Mouse (Mus musculus) ES-E14 (cell line): ENCODE data around the gene Rassf2. TPM values are rescaled to one million over a fixed set of nuclear protein-coding genes. Genes with fewer than 3 reads are reported as not detected.

Experiments
- DNase-seq: peaks from one replicate; pipeline ENCODE4 v3.0.0-alpha.2; 2013; ENCODE audit warnings: low read depth, low spot score
- H3K27ac ChIP-seq: 2 replicates; pipeline ENCODE4 v1.5.1; 2012; ENCODE audit warnings: low read depth, mild to moderate bottlenecking, low read length, moderate library complexity, mixed read lengths; ENCODE audit not compliant: poor library complexity, insufficient read depth, severe bottlenecking
- H3K36me3 ChIP-seq: 2 replicates; pipeline ENCODE4 v1.6.1; 2012; ENCODE audit warnings: mild to moderate bottlenecking, low read length, moderate library complexity, mixed read lengths; ENCODE audit not compliant: control insufficient read depth, poor library complexity, insufficient read depth, severe bottlenecking
- H3K4me1 ChIP-seq, 2 experiments: fragments of 150-350 bp in 1 of 2; sonication (generic) in 1 of 2; 2 replicates each; pipeline ENCODE4 v1.6.1; 2012; ENCODE audit warnings: low read length in 2 of 2, mild to moderate bottlenecking in 1 of 2, mixed read lengths in 1 of 2; ENCODE audit not compliant: control insufficient read depth in 2 of 2, insufficient read depth in 2 of 2, poor library complexity in 1 of 2
- H3K4me3 ChIP-seq, 2 experiments: fragments of 150-350 bp in 1 of 2; sonication (generic) in 1 of 2; 2 replicates each; pipeline ENCODE4 v1.5.1; 2012; ENCODE audit warnings: low read length in 2 of 2, low read depth in 1 of 2, mild to moderate bottlenecking in 1 of 2, mixed read lengths in 1 of 2; ENCODE audit not compliant: insufficient read depth in 1 of 2, poor library complexity in 1 of 2, severe bottlenecking in 1 of 2
- H3K9ac ChIP-seq: 2 replicates; pipeline ENCODE4 v1.6.1; 2012; ENCODE audit warnings: low read depth, mild to moderate bottlenecking, low read length, mixed read lengths; ENCODE audit not compliant: poor library complexity, insufficient read depth, severe bottlenecking
- H3K9me3 ChIP-seq: fragments of 150-350 bp; sonication (generic); 2 replicates; pipeline ENCODE4 v1.6.1; 2012; ENCODE audit warnings: low read depth, mild to moderate bottlenecking, low read length; ENCODE audit not compliant: control insufficient read depth, insufficient read depth
- CHD2 ChIP-seq: IDR thresholded peaks from 2 replicates; pipeline ENCODE4 v1.6.1; 2014; ENCODE audit warnings: mild to moderate bottlenecking, low read depth, low read length, inconsistent platforms
- HCFC1 ChIP-seq: IDR thresholded peaks from 2 replicates; pipeline ENCODE4 v1.6.1; 2012; ENCODE audit warnings: low read length, inconsistent platforms, borderline replicate concordance; ENCODE audit not compliant: insufficient read depth
- MAFK ChIP-seq: IDR thresholded peaks from 2 replicates; pipeline ENCODE4 v1.6.1; 2014; ENCODE audit warnings: mild to moderate bottlenecking, low read depth, low read length, inconsistent platforms; ENCODE audit not compliant: insufficient read depth
- ZC3H11A ChIP-seq: IDR thresholded peaks from 2 replicates; pipeline ENCODE4 v1.6.1; 2012; ENCODE audit warnings: low read depth, mild to moderate bottlenecking, inconsistent platforms, low read length, borderline replicate concordance
- ZNF384 ChIP-seq: IDR thresholded peaks from 2 replicates; pipeline ENCODE4 v1.6.1; 2012; ENCODE audit warnings: low read depth, low read length, inconsistent platforms
- in situ Hi-C, 2 experiments: fragments of 600-800 bp; cut with MboI; formaldehyde crosslinking; loops; one replicate each; pipeline ENCODE4 v1.15.1; 2025; ENCODE audit warnings: low sequenced_read_pairs in 2 of 2, inconsistent platforms in 1 of 2; ENCODE audit not compliant: unreplicated experiment in 2 of 2
- total RNA-seq: library from RNA; depleted of rRNA; stranded (reverse); fragments of 300-350 nt; gene quantifications from 2 replicates; pipeline ENCODE4 v1.2.3, GENCODE M21; 2012

The Rassf2 gene
- total RNA-seq, 1 experiment, result 2.2 TPM

- no peak for TF ChIP-seq ZNF384
- no peak for TF ChIP-seq ZC3H11A
- no peak for TF ChIP-seq CHD2
- TF ChIP-seq MAFK, result no peak
- no peak for TF ChIP-seq HCFC1
- H3K27ac ChIP-seq, result no peak overlapping the region
- H3K36me3 ChIP-seq, result no peaks in the 10 kb centered on the region
- in situ Hi-C loops, result no loop called here
- no peak for DNase-seq
- no peaks in the 10 kb centered on the region for H3K9me3 ChIP-seq
- H3K4me1 ChIP-seq, result peaks cover 0 to 2% of the 10 kb centered on the region in 2 experiments; a peak in 1 of 4 replicates
- H3K4me3 ChIP-seq, result no peak overlapping the region
- H3K9ac ChIP-seq, result no peak overlapping the region
Measured at GRCm38 (mm10) chr2:132016034-132016433, 14.0 kb downstream of the Rassf2 start.

GRCm38 (mm10) chr2:132013152-132013551, 16.9 kb downstream of the Rassf2 start:
- Histone ChIP-seq H3K4me1 (peaks cover 0 to 2% of the 10 kb centered on the region in 2 experiments; a peak in 1 of 4 replicates), H3K9me3 (no peaks in the 10 kb centered on the region), H3K27ac (no peak overlapping the region), H3K9ac (no peak overlapping the region), H3K4me3 (no peak overlapping the region), H3K36me3 (no peaks in the 10 kb centered on the region)
- TF ChIP-seq ZNF384 (no peak), ZC3H11A (no peak), HCFC1 (no peak), MAFK (no peak), CHD2 (no peak)
- in situ Hi-C loops, result no loop called here
- no peak for DNase-seq

DNA sequence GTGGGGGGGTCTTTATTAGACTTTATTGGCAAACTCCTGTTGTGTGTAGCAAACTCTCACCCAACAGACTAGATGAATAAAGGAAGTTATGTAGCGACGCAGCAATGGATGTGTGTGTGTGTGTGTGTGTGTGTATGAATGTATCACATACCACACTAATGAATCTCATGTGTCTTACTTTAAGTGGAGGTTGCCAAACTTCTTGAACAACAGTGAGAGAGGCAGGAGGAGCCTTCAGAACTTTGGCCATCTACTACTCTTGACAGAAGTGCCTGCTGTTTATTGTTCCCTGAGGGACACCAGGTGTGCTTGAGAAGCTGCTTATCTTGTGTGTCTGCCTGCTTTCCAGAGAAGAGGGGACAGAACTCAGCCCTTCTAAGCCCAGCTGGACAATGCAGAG, 19.3 kb downstream of the Rassf2 start:
- H3K4me3 ChIP-seq, result no peak overlapping the region
- H3K27ac ChIP-seq, result no peak overlapping the region
- TF ChIP-seq HCFC1, result no peak
- TF ChIP-seq ZNF384, result no peak
- no peak for TF ChIP-seq ZC3H11A
- TF ChIP-seq MAFK, result no peak
- no peak for TF ChIP-seq CHD2
- no peak for DNase-seq
- H3K9ac ChIP-seq, result no peak overlapping the region
- no peaks in the 10 kb centered on the region for H3K9me3 ChIP-seq
- no peaks in the 10 kb centered on the region for H3K4me1 ChIP-seq
- H3K36me3 ChIP-seq, result peaks cover 3% of the 10 kb centered on the region; the same call in 1 of the 2 replicates
- in situ Hi-C loops, result no loop called here

DNA sequence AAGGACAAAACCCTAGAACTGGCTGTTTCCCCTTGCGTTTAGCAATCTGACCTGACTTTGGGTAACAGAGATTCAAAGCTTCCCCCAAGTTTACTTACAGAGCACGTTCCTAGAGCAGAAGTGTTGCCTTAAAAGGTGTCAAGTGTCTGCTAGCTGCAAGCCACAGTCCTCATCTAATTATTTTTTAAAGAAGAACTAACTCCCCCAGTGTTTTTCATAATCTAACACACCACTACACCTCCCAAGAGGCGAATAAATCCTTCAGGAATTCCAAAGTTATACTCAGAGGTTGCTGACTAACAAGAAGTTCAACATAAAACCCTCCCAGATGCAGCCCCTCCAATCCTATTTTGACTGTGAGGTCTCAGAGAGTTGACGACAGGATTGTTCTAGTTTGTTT, 21.9 kb downstream of the Rassf2 start:
- Histone ChIP-seq H3K4me3 (no peak overlapping the region), H3K27ac (no peak overlapping the region), H3K36me3 (peaks cover 5% of the 10 kb centered on the region; the same call in 1 of the 2 replicates), H3K9ac (no peak overlapping the region), H3K4me1 (peaks cover 0 to 2% of the 10 kb centered on the region in 2 experiments; a peak in 1 of 4 replicates), H3K9me3 (no peaks in the 10 kb centered on the region)
- no peak for TF ChIP-seq ZNF384
- no peak for TF ChIP-seq ZC3H11A
- no peak for TF ChIP-seq CHD2
- TF ChIP-seq HCFC1, result no peak
- no peak for TF ChIP-seq MAFK
- no peak for DNase-seq
- in situ Hi-C loops, result no loop called here

DNA sequence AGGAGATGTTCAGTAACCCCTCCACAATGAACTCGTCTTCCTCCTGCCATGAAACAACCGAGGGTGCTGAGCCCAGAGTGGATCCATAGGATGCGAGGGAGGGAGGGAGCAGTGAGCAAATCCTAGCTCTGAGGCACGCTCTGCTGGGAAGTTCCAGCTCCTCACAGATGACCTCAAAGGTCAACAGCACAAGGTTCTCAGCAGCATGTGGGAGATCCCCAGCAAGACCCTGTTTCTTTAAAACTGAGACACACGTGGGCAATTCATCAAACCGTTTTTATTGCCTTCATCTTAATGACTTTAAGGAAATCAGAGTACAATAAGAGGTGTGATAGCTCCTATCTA, 22.6 kb downstream of the Rassf2 start:
- TF ChIP-seq ZNF384, result no peak
- TF ChIP-seq HCFC1, result no peak
- no peak for TF ChIP-seq ZC3H11A
- TF ChIP-seq CHD2, result no peak
- TF ChIP-seq MAFK, result no peak
- no peak for DNase-seq
- in situ Hi-C loops, result no loop called here
- H3K4me1 ChIP-seq, result peaks cover 0 to 2% of the 10 kb centered on the region in 2 experiments; a peak in 1 of 4 replicates
- no peak overlapping the region for H3K4me3 ChIP-seq
- no peak overlapping the region for H3K27ac ChIP-seq
- H3K36me3 ChIP-seq, result peaks cover 7% of the 10 kb centered on the region; the same call in 1 of the 2 replicates
- H3K9me3 ChIP-seq, result no peaks in the 10 kb centered on the region
- no peak overlapping the region for H3K9ac ChIP-seq
